Mouse (Mus musculus) cerebellum, postnatal 4 days (tissue): ENCODE results near the gene Sdhb.
A peak's percentile ranks its signal among the peaks of the same experiment; 100 is the strongest.

Experiments
- DNase-seq, 2 experiments: peaks; one replicate each; pipeline ENCODE4 v3.0.0; 2022; ENCODE audit warnings: low spot score in 2 of 2, mixed read lengths in 1 of 2

The Sdhb gene

DNA sequence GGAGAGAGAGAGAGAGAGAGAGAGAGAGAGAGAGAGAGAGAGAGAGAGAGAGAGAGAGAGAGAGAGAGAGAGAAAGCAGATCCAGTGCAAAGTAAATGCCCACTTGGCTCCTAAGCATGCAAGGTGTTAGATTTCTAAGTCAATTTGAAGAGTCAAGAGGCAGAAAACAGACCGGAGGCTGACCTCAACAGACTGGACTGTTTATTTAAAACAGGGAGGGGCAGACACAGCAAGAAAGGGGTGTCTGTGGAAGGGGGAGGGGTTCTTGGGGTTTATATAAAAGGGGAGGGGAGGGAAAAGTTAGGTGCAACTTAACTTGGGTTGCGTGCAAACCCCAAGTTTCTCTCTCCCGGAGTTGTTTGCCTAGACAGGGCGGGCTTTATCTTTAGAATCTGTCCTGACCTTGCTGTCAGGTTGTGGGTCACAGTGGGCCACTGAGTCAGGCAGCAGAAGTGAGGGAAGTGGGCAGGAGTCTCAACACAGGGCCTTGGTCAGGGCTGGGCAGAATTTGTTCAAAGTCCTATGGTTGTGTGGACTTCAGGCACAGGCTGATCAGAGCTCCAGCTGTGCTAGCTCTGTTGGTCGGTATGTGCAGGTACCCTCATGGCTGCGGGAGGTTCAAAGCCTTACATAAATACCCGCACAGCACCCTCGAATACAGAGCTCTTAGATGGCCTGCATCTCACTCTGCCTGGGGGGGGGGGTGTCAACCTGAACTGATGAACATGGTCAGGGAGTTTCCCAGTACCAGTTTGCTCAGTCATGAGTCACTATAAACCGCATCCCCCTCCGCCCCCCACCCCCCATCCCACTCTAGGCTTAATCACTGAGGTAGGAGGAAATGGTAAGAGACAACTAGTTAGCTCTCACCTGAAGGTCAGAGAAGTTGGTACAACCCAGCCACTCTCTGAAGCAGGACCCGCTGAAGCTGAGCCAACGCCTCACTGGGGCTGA lies 13.2 kb upstream of the Sdhb start:
- DNase-seq, result no peak

DNA sequence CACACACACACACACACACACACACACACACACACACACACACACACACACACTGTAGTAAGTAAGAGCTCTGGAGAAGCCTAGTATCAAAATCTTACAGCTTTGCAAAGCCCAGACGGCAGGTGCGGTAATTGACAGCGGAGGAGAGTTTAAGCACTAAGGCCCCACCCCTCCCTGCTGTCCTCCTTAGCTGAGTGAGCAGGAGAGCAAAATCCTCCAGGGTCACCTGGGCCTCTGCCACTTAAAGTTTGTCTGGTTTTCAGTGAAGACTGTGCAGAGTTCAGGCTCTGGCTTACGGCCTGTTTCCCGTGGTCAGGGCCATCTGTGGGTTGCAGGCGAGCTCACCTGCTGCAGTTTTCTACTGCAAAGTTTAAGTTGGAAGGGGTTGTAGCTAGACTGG lies 12.5 kb upstream of the Sdhb start:
- DNase-seq, result no peak

DNA sequence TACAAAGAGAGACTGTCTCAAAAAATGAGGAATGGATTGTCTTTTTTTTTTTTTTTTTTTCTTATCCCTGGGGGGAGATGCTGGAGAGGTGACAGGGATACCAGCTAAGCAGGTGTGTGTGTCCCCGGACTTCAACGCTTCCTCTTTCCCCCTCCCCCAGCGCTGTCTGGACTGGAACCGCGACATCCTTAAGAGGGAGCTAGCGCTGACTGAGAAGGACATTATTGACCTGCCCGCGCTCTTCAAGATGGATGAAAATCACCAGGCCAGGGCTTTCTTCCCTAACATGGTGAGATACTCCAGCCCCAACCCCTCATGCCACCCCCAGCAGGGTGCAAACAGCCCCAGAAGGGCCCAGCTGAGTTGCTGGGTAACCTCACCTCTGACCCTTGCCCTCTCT lies 12.0 kb upstream of the Sdhb start:
- no peak for DNase-seq

GRCm38 (mm10) chr4:140949616-140950015 lies 11.4 kb upstream of the Sdhb start:
- no peak for DNase-seq

DNA sequence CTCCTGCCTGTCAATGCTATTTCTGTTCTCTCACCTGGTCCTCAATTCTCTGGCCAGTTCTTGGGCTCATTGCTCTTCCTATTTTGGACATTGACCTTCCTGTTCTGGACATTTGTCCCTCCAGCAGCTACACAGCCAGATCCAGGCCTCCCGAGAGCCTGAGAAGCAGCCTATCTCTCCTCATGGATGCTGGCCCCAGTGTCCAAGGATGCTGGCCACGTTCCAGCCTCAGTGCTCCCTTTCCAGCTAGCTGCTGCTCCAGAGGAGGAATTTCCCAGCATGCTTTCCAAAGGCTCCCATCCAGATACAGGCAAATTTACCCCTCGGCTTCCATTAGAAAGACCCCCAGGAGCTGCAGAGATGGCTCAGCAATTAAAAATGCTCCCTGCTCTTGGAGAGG lies 10.4 kb upstream of the Sdhb start:
- no peak for DNase-seq

- DNase-seq, result no peak
These were observed 9.0 kb upstream of the Sdhb start for GRCm38 (mm10) chr4:140951861-140952641.

GRCm38 (mm10) chr4:140957131-140957702 lies 3.8 kb upstream of the Sdhb start:
- DNase-seq, result no peak

DNA sequence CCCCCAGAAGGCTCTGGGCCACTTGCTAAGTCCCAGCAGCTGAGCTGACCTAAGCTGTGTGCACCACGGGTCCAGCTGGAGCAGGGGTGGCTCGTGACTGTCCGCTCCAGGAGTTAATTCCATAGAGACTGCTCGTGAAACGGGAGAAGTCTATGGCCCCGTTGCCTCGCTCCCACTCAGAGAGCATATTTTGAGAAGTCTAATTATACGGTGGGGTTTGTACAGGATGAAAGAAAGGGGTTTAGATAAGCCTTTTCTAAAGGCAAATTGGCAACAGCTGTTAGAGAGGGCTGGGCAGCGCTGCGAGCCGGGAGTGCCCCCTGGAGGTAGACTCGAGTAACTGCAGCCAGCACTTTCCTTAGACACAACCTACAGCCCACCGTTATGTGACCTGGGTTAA lies 3.3 kb upstream of the Sdhb start:
- peak; percentile 67 to 81 for DNase-seq

DNA sequence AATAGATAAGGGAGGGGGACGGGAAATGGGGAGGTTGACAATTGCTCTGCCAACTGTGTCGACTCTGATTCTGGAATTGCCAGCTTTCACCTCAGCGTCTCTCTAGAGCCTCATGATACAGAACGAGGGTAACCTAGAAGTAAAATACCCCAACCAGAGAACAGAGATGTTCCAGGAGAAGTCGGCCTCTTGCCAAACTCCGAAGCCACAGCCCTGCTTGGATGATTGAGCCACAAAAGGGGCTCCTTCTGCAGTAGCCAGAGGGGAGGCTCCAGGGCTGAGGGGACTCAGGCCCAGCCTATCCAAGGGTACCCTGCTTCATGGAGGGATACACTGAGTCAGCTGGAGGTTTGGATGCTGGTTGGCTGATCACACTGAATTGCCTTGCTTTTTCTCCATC lies 2.7 kb upstream of the Sdhb start:
- DNase-seq, result no peak

DNA sequence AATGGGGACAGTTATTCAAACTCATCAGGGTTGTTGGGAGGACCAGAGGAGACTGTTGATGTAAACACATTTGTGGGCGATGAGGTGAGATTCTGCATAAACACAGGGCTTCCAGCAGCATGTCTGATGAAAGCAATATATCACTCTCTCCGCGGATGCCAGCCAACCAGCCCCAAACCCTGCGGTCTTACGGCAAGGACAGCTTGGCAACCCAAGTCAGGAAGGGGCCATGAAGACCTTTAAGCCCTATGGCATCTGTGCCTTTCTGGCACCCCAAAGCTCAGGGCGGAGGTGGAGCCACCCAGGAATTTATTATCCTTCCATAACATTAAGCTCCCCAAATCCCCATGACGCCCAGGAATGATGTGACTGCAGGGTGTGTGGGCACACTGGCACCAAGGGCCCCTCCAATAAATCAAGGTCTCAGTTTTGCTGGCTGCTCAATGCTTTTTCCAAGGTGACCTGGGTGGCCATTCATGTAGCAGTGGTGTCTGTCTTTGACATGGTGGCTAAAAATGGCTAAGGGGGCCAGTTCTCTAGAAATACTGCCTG lies 1.8 kb upstream of the Sdhb start:
- no peak for DNase-seq

GRCm38 (mm10) chr4:140959715-140960479 lies 1.1 kb upstream of the Sdhb start:
- no peak for DNase-seq

GRCm38 (mm10) chr4:140961467-140962206 lies 634 bp downstream of the Sdhb start:
- DNase-seq, result no peak

DNA sequence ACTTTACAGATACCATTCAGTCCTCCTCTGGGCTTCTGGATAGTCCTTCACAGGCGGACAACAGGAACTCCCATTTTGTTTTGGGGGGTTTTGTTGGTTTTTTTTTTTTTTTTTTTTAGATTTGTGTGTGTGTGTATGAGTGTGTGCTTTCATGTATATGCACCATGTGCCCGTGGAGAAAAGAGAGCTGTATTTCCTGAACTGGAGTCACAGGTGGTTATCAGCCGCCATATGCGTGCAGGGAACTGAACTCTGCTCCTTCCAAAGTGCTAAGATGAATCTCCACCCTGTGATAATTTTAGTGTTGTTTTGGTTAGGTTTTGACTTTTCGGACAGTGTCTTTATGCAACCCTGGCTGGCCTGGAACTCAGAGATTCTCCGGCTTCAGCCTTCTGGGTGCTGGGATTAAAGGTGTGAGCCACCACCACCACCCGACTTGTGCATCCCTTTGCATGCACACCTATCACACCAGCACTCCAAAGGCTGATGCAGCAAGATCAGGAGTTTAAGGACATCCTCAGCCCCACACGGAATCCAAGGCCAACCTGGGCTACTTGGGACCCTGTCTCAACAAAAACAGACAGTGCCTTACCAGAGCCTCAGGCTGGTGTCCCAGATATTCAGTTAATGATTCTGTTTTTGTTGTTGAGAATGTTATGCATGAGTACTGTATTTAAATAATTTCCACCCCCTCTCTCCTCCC lies 1.4 kb downstream of the Sdhb start:
- DNase-seq, result no peak

DNA sequence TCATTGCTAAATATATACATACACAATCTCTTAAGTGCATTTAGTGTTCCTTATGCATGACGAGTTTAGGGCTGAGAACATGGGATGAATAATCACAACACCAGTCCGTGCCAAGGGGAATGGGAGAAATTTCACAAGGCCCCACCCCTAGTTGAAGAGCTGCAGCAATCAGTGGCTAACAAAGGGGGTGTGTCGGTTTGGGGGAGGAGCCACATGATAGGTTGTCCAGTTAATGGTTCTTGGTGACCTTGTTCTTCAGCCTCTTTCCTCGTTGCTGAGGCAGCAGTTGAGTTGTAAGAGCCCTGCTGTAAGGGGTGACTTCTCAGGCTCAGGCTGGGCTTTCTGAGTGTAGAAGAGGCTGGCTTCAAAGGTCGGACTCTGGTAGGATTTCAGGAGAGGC lies 1.9 kb downstream of the Sdhb start:
- no peak for DNase-seq

DNA sequence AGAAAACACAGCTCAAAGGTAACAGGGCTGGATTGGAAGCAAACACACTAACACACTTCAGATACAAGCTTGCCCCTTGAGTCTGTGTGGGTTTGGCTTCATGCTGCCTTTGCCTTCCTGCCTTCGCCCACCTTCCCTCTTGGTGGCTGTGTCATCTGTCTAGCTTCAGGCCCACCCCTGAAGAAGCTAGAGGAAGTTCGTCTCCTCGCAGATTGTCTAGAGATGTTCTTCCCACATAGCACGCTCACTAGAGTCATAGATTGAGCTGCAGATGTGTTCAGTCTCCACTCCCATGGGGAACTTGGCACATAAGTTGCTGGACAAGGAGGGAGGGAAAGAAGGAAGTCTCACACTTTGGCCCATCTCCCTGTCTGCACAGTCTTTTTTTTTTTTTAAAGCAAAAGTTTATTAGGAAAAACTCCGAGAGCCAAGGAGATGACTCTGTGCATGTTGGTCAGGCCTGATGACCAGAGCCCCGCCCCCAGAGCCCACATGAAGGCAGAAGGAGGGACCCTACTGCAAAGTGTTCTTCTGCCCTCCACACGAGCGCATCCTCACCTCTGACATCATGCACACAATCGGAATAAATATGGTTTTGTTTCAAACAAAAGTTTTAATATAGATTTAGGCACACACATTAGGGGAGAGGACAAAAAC lies 3.1 kb downstream of the Sdhb start:
- DNase-seq, result no peak

DNA sequence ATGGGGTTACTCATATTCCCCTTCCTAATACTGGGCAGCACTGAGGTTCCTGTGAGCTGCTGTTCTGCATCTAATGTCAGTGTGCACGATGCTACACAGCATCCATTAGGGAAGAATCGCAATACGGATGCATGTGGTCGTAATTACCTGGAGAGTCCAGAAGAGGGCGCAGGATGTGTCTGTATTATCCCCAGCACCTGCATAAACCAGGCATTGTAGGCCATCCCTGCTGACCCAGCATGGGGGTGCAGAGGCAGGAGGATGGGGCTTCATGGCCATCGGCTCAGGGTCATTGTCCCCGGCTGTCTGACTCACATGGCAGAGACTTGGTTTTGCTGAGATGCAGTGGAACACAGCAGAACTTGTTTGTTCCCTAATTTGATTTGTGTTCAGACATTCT lies 3.6 kb downstream of the Sdhb start:
- peak; percentile 39 to 75 for DNase-seq

- DNase-seq, result no peak
These were observed 6.6 kb downstream of the Sdhb start for GRCm38 (mm10) chr4:140967386-140968159.

- DNase-seq, result no peak
These were observed 10.7 kb downstream of the Sdhb start for GRCm38 (mm10) chr4:140971691-140972090.

GRCm38 (mm10) chr4:140974408-140974807 lies 13.4 kb downstream of the Sdhb start:
- DNase-seq, result no peak
